Mouse (Mus musculus): ENCODE measurements at regions not wholly inside any gene's neighbourhood (a gene's known extent, or its start where the extent isn't known, plus 50 kb on each side); places are given as distances from the start of the nearest gene placed in this dataset.
A peak's percentile ranks its signal among the peaks of the same experiment; 100 is the strongest.

- DNase-seq = peak; percentile 11
- intact Hi-C loops (cut with DNase I; ENCODE audit: low total_unique reads) = no loop called here
Observed at GRCm38 (mm10) chr2:174532671-174533363, 59.9 kb upstream of the Prelid3b start.

DNA sequence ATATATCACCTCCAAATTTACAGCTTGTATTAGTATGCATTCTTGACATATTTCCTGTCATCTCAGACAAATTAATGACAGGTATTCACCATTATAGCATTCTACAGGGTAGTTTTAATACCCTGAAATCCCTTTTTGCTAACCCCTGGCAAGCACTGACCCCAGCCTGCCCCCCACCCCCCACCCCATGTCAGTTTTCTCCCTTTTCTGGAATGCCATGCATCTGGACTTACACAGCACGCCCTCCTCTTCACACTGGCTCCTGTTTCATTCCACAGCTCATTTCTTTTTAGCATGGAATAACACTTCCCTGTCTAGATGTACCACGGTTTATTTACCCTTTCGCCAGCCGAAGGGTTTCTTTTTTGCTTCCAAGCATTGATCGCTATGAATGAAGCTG is 67.8 kb upstream of the Prelid3b start:
- intact Hi-C loops (cut with DNase I; ENCODE audit: low total_unique reads) = no loop called here
- DNase-seq = no peak

GRCm38 (mm10) chr2:174547207-174547606 is 74.3 kb upstream of the Prelid3b start:
- intact Hi-C loops (cut with DNase I; ENCODE audit: low total_unique reads) = no loop called here
- no peak for DNase-seq

DNA sequence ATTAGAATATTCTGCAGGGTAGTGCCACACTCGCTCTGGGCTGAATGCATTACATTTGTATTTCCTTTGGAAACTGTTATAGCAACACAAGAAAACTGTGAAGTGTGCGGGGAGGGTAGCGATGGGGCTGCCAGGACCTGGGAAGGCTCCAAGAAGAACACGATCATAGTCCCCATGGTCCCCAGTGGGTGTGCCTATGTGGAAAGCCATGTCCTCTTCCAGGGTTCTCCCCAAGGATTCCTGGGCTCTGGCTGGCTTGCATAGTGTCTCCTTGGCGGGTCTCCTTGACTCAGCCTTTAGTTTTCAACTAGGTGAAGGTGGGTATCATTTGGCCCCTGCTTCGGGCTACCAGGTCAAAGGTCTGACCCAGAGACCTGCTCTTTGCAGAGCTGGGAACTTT is 74.8 kb upstream of the Prelid3b start:
- intact Hi-C loops (cut with DNase I; ENCODE audit: low total_unique reads) = no loop called here
- no peak for DNase-seq

- DNase-seq = no peak
- intact Hi-C loops (cut with DNase I; ENCODE audit: low total_unique reads) = no loop called here
Observed at GRCm38 (mm10) chr2:174548776-174549175, 75.9 kb upstream of the Prelid3b start.

DNA sequence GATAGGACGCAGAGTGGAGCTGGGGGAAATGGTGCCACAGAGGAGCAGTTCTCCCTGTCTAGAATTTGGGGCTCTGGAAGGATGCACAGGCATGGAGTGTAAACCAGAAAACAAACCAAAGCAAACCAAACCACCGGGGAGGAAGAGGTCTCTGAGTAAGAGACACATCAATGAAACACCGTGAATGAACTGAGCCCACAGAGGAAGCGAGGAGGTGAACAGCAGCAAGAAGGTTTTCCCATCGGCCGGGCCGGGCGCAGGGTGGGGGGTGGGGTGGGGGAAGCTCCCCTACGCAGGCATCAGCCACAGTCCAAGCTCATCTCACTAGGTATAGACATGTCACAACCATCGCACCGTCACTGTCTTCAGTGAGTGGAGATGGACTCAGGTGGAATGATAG is 82.9 kb upstream of the Prelid3b start:
- intact Hi-C loops (cut with DNase I; ENCODE audit: low total_unique reads) = no loop called here
- DNase-seq = no peak

GRCm38 (mm10) chr2:174561828-174562429 is 81.4 kb upstream of the Zfp831 start:
- intact Hi-C loops (cut with DNase I; ENCODE audit: low total_unique reads) = no loop called here
- peak; percentile 20 for DNase-seq

- DNase-seq = no peak
- intact Hi-C loops (cut with DNase I; ENCODE audit: low total_unique reads) = no loop called here
Observed at GRCm38 (mm10) chr2:174563917-174564316, 79.4 kb upstream of the Zfp831 start.

- no peak for DNase-seq
- intact Hi-C loops (cut with DNase I; ENCODE audit: low total_unique reads) = no loop called here
Observed at GRCm38 (mm10) chr2:174564817-174565216, 78.5 kb upstream of the Zfp831 start.

DNA sequence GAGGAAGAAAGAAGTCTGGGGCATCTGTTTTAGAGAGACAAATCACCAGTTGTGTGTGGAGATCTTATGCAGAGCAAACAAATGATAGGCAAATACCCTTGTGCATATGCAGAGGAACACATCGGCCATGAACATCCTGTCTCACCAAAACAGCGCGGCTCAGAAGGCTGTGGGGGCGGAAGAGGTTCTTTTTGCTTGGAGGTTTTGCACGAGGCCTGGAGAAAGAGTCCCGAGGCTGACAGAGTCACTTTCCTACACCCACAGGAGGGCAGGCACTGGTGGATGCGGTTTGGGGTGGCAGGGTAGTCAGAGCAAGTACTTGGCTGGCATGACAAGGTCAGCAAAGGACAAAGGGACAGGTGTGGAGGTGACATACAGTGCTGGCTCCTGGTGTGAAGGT is 77.4 kb upstream of the Zfp831 start:
- intact Hi-C loops (cut with DNase I; ENCODE audit: low total_unique reads) = no loop called here
- no peak for DNase-seq

GRCm38 (mm10) chr2:174566752-174567151 is 76.6 kb upstream of the Zfp831 start:
- intact Hi-C loops (cut with DNase I; ENCODE audit: low total_unique reads) = no loop called here
- peak; percentile 12 for DNase-seq

GRCm38 (mm10) chr2:174574804-174575507 is 68.4 kb upstream of the Zfp831 start:
- intact Hi-C loops (cut with DNase I; ENCODE audit: low total_unique reads) = no loop called here
- no peak for DNase-seq

- no peak for DNase-seq
- intact Hi-C loops (cut with DNase I; ENCODE audit: low total_unique reads) = no loop called here
Observed at GRCm38 (mm10) chr2:174575546-174575945, 67.8 kb upstream of the Zfp831 start.

- intact Hi-C loops (cut with DNase I; ENCODE audit: low total_unique reads) = no loop called here
- no peak for DNase-seq
Observed at GRCm38 (mm10) chr2:174580906-174581703, 62.2 kb upstream of the Zfp831 start.

GRCm38 (mm10) chr2:174584272-174584671 is 59.1 kb upstream of the Zfp831 start:
- DNase-seq = no peak
- intact Hi-C loops (cut with DNase I; ENCODE audit: low total_unique reads) = no loop called here

Data from gastrocnemius, postnatal 14 days (tissue).